Mouse (Mus musculus) olfactory bulb, adult 2 months (tissue): ENCODE measurements at regions not wholly inside any gene's neighbourhood (a gene's known extent, or its start where the extent isn't known, plus 50 kb on each side); places are given as distances from the start of the nearest gene placed in this dataset.

ENCODE experiments used
- CTCF ChIP-seq: fragments of 200-500 bp; IDR thresholded peaks from 2 replicates; pipeline ENCODE4 v1.5.1; 2012; ENCODE audit warnings: low read depth, mild to moderate bottlenecking, low read length, moderate library complexity; ENCODE audit not compliant: insufficient read depth
- POLR2A ChIP-seq: fragments of 200-500 bp; IDR thresholded peaks from 2 replicates; pipeline ENCODE4 v1.6.1; 2012; ENCODE audit warnings: mild to moderate bottlenecking, low read depth, low read length, moderate library complexity; ENCODE audit not compliant: insufficient read depth

DNA sequence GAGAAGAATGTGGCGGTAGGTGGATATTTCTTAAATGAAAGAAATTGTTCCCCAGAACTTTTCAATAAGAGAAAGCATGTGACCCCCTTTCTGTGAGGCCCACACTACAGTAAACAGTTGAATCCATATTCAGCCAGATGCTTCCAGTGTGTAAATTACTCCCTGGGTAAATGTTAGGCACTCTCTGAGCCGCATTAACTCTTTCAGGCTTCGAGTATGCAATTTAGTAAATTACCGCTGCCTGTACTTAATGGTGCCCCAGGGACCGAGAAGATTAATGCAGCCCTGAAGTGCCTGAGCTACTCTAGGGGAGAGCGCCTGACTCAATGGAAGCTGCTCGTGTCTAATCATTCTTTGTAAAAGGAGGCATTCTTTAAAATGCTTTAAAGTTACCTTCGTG is 137.9 kb upstream of the Tenm3 start:
- TF ChIP-seq POLR2A: no peak
- TF ChIP-seq CTCF: no peak
